Mouse (Mus musculus) small intestine, adult 2 months (tissue): ENCODE results near the gene Tnip3.

Experiments
- CTCF ChIP-seq: fragments of 200-500 bp; IDR thresholded peaks from 2 replicates; pipeline ENCODE4 v1.5.1; 2012; ENCODE audit warnings: low read depth, mild to moderate bottlenecking, control low read depth, inconsistent platforms, low read length, moderate library complexity, mixed read lengths; ENCODE audit not compliant: insufficient replicate concordance, insufficient read length; ENCODE audit errors: extremely low read depth
- POLR2A ChIP-seq: fragments of 200-500 bp; IDR thresholded peaks from 2 replicates; pipeline ENCODE4 v1.6.1; 2012; ENCODE audit warnings: low read depth, mild to moderate bottlenecking, control low read depth, inconsistent platforms, low read length, moderate library complexity

GRCm38 (mm10) chr6:65537327-65537884, 12.3 kb downstream of the Tnip3 start:
- no peak for TF ChIP-seq CTCF
- no peak for TF ChIP-seq POLR2A
